Mouse (Mus musculus): ENCODE measurements around the gene Frmd4b.
A peak's percentile ranks its signal among the peaks of the same experiment; 100 is the strongest.

The Frmd4b gene

GRCm38 (mm10) chr6:97578210-97578609 lies 39.1 kb downstream of the Frmd4b start:
- DNase-seq: no peak

- no peak for DNase-seq
Measured at GRCm38 (mm10) chr6:97577349-97577748, 40.0 kb downstream of the Frmd4b start.

- DNase-seq: no peak
Measured at GRCm38 (mm10) chr6:97576565-97577346, 40.6 kb downstream of the Frmd4b start.

GRCm38 (mm10) chr6:97576096-97576495 lies 41.2 kb downstream of the Frmd4b start:
- no peak for DNase-seq

GRCm38 (mm10) chr6:97574973-97575372 lies 42.4 kb downstream of the Frmd4b start:
- DNase-seq: no peak

GRCm38 (mm10) chr6:97572226-97572625 lies 45.1 kb downstream of the Frmd4b start:
- no peak for DNase-seq

GRCm38 (mm10) chr6:97568538-97568937 lies 48.8 kb downstream of the Frmd4b start:
- no peak for DNase-seq

GRCm38 (mm10) chr6:97566746-97567145 lies 50.6 kb downstream of the Frmd4b start:
- no peak for DNase-seq

- no peak for DNase-seq
Measured at GRCm38 (mm10) chr6:97557147-97557546, 60.2 kb downstream of the Frmd4b start.

GRCm38 (mm10) chr6:97555637-97556036 lies 61.7 kb downstream of the Frmd4b start:
- no peak for DNase-seq

- DNase-seq: no peak
Measured at GRCm38 (mm10) chr6:97553431-97553830, 63.9 kb downstream of the Frmd4b start.

GRCm38 (mm10) chr6:97552573-97552972 lies 64.8 kb downstream of the Frmd4b start:
- no peak for DNase-seq

GRCm38 (mm10) chr6:97551884-97552283 lies 65.5 kb downstream of the Frmd4b start:
- no peak for DNase-seq

GRCm38 (mm10) chr6:97551161-97551560 lies 66.2 kb downstream of the Frmd4b start:
- DNase-seq: no peak

GRCm38 (mm10) chr6:97540458-97540857 lies 76.9 kb downstream of the Frmd4b start:
- DNase-seq: no peak

GRCm38 (mm10) chr6:97535763-97536445 lies 81.4 kb downstream of the Frmd4b start:
- no peak for DNase-seq

GRCm38 (mm10) chr6:97531043-97531442 lies 86.3 kb downstream of the Frmd4b start:
- no peak for DNase-seq

GRCm38 (mm10) chr6:97528961-97529680 lies 88.2 kb downstream of the Frmd4b start:
- DNase-seq: no peak

GRCm38 (mm10) chr6:97526092-97526491 lies 91.2 kb downstream of the Frmd4b start:
- peak in 1 of 2 experiments; percentile 17 for DNase-seq

- peak; percentile 45 to 61 for DNase-seq
Measured at GRCm38 (mm10) chr6:97523118-97523517, 94.2 kb downstream of the Frmd4b start.

- peak in 1 of 2 experiments; percentile 10 for DNase-seq
Measured at GRCm38 (mm10) chr6:97521279-97522038, 95.9 kb downstream of the Frmd4b start.

GRCm38 (mm10) chr6:97520566-97520965 lies 96.8 kb downstream of the Frmd4b start:
- no peak for DNase-seq

GRCm38 (mm10) chr6:97519553-97519952 lies 97.8 kb downstream of the Frmd4b start:
- DNase-seq: peak; percentile 65 to 72

All from kidney, adult 8-10 months (tissue).